Mouse (Mus musculus): Measurements from ENCODE around the gene Zfp296. TPM values are rescaled to one million over a fixed set of nuclear protein-coding genes. Genes with fewer than 3 reads are reported as not detected.

Gene Zfp296
- polyA plus RNA-seq, 1 experiment from 2014 or later, result 0.60 TPM

DNA sequence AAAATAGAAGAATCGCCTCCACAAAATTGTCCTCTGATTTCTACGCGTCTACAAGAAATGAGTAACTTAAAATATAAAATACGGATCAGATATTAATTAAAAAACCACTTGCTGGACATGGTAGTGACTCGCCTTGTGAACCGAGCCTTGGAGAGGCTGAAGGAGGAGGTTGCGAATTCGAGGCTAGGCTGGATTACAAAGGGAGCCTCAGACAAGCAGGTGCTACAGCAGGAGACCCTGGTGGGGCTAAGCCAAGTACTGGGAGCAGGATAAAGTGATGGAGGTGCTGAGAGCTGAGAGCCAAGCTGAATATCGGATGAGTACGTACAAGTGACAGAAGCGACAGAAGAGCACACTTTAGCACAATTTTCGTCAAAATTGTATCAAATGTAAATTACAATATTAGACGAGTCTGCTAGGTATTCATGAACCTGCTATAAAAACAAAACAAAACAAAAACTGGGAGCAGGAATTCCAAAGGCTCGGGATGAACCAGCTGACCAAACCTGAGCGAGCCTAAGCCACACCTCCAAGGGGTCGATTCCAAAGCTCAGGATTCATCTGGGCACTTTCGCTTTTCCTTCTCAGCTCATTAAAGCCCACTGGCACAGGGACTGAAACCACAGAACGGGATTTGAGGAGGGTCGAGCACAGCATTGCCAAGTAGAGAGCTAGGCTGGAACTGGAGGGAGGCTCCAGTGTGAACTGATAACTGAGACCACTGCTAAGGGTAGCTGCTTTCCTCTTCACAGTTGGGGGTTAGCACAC is 14.3 kb upstream of the Zfp296 start, which contains the start of gene Ppp1r37:
Ppp1r37 (minus strand) TSS at position 434 of the 768 bp plus-strand sequence.
- H3K9me3 ChIP-seq (replicated peaks), result no peaks in the 10 kb centered on the region
- peak within 1 kb of the TSS; percentile 96 for H3K9ac ChIP-seq
- peak within 1 kb of the TSS; percentile 90 for H3K4me2 ChIP-seq
- peak within 1 kb of the TSS; percentile 94 for H3K27ac ChIP-seq (replicated peaks)
- peaks cover 76% of the 10 kb centered on the region for H3K4me1 ChIP-seq (replicated peaks)
- WGBS (ENCODE audit: insufficient replicate concordance), result 6% methylated on average over 19 of the region's 19 CpGs
- peaks cover 41% of the 10 kb centered on the region for H3K36me3 ChIP-seq (replicated peaks)
- ATAC-seq (ENCODE audit: insufficient read depth), result no peak
- peak within 1 kb of the TSS; percentile 94 for H3K4me3 ChIP-seq (replicated peaks)
- no peaks in the 10 kb centered on the region for H3K27me3 ChIP-seq

DNA sequence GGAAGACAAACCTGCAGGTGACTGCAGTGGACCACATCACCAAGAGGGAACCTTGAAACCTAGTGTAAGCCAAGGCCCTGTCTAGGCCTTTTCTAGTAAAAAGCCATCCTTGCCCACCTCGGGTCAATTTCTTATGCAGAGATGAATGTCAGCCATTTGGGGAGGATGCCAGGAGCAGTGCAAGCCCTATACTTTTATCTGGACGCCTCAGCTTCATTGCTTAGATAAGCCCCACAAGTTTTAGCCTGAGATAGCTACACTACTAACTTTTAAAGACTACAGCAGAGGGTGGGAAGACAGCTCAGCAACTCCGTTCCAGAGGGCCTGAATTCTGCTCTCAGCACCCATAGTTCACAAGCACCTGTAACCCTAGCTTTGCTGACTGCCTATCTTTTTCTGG is 13.2 kb upstream of the Zfp296 start:
- no peaks in the 10 kb centered on the region for H3K9me3 ChIP-seq (replicated peaks)
- peak overlapping the region; percentile 96 for H3K9ac ChIP-seq
- peak overlapping the region; percentile 90 for H3K4me2 ChIP-seq
- no peaks in the 10 kb centered on the region for H3K27me3 ChIP-seq
- peaks cover 41% of the 10 kb centered on the region for H3K36me3 ChIP-seq (replicated peaks)
- ATAC-seq (ENCODE audit: insufficient read depth), result peak; percentile 78
- WGBS (ENCODE audit: insufficient replicate concordance), result 20% methylated on average over 3 of the region's 3 CpGs
- H3K4me1 ChIP-seq (replicated peaks), result peaks cover 74% of the 10 kb centered on the region
- peak overlapping the region; percentile 94 for H3K27ac ChIP-seq (replicated peaks)
- peak overlapping the region; percentile 94 for H3K4me3 ChIP-seq (replicated peaks)

DNA sequence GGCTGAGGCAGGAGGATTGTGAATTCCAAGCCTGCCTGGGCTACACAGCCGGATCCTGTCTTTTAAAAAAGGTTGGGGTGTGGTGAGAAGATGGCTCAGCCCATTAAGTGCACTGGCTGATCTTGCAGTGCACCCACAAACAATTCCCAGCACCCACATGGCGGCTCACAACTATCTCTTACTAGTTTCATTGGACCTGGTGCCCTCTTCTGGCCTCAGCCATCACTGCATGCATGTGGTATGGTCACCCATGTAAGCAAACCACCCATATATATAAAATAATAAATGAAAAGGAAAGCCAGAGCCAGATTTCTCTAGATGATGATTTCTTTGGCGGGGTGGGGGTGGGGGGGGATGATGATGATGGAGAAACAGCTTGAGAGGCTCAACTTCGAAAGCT is 12.6 kb upstream of the Zfp296 start:
- Histone ChIP-seq H3K4me1 (replicated peaks) (peaks cover 68% of the 10 kb centered on the region), H3K27me3 (no peaks in the 10 kb centered on the region), H3K9me3 (replicated peaks) (no peaks in the 10 kb centered on the region), H3K36me3 (replicated peaks) (peaks cover 47% of the 10 kb centered on the region), H3K4me3 (replicated peaks) (peak overlapping the region; percentile 94), H3K4me2 (peak overlapping the region; percentile 90), H3K9ac (peak overlapping the region; percentile 9; the same call in 1 of the 2 replicates), H3K27ac (replicated peaks) (peak overlapping the region; percentile 94)
- no peak for ATAC-seq (ENCODE audit: insufficient read depth)
- 81% methylated on average over 4 of the region's 4 CpGs for WGBS (ENCODE audit: insufficient replicate concordance)

DNA sequence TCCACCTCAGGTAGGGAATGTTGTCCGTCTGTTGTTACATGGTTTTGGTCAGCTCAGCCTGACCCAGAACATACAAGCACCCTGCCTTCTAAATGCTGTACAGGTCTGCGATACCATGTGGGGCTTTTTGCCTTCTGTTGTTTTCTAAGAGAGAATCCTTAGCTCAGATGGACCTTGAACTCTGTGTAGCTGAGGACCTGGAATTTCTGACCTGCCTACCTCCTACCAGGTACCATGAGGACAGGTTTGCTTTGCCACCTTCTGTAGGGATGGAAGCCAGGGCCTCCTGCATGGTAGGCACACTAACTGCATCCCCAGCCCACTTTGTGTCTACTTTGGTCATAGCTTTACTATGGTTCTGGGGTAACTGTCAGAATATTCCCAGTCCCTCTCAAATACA is 11.3 kb upstream of the Zfp296 start:
- Histone ChIP-seq H3K4me2 (no peak overlapping the region), H3K36me3 (replicated peaks) (peaks cover 57% of the 10 kb centered on the region), H3K27ac (replicated peaks) (peak overlapping the region; percentile 94), H3K27me3 (no peaks in the 10 kb centered on the region), H3K4me3 (replicated peaks) (no peak overlapping the region), H3K4me1 (replicated peaks) (peaks cover 63% of the 10 kb centered on the region), H3K9ac (no peak overlapping the region), H3K9me3 (replicated peaks) (no peaks in the 10 kb centered on the region)
- no peak for ATAC-seq (ENCODE audit: insufficient read depth)
- 85% methylated on average over 2 of the region's 2 CpGs for WGBS (ENCODE audit: insufficient replicate concordance)

DNA sequence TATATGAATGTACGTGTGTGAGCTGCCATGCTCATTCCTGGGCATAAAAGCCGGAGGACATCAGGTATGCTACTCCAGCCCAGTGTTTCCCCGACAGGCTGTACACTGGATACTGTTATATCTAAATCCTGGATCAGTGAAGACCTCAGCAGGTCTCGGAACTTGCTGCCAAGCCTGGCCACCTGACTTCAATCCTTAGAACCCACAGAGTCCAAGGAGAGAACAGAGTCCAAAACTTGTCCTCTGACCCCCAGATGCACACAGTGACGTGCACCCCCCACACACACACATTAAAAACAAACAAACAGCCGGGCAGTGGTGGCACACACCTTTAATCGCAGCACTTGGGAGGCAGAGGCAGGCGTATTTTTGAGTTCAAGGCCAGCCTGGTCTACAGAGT is 9.7 kb upstream of the Zfp296 start:
- H3K4me3 ChIP-seq (replicated peaks), result no peak overlapping the region
- no peaks in the 10 kb centered on the region for H3K9me3 ChIP-seq (replicated peaks)
- no peak overlapping the region; the same call in 1 of the 2 replicates for H3K27ac ChIP-seq (replicated peaks)
- peaks cover 75% of the 10 kb centered on the region for H3K4me1 ChIP-seq (replicated peaks)
- no peak for ATAC-seq (ENCODE audit: insufficient read depth)
- no peak overlapping the region for H3K4me2 ChIP-seq
- no peak overlapping the region for H3K9ac ChIP-seq
- peaks cover 64% of the 10 kb centered on the region for H3K36me3 ChIP-seq (replicated peaks)
- 88% methylated on average over 8 of the region's 8 CpGs for WGBS (ENCODE audit: insufficient replicate concordance)
- H3K27me3 ChIP-seq, result no peaks in the 10 kb centered on the region

DNA sequence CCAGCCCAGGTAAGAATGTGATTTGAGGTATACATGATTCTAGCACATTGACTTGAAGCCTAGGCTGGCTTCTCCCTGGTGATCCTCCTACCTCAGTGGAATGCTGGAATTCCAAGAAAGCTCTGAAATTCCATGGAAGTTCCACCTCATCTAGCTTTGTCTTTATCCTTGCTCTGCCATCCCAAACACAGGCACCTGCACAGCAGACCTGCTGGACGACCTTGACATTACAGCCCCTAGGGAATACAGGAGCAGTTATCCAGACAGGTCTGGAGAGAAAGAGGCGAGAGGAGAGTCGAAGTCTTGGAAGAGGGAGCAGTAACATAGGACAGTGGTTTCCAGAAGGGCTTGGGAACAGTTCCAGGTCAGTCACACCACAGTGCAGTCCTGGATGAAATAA is 7.4 kb upstream of the Zfp296 start:
- Histone ChIP-seq H3K4me2 (no peak overlapping the region), H3K36me3 (replicated peaks) (peaks cover 58% of the 10 kb centered on the region), H3K27me3 (no peaks in the 10 kb centered on the region), H3K9me3 (replicated peaks) (no peaks in the 10 kb centered on the region), H3K27ac (replicated peaks) (no peak overlapping the region), H3K4me3 (replicated peaks) (no peak overlapping the region), H3K4me1 (replicated peaks) (peaks cover 70% of the 10 kb centered on the region), H3K9ac (no peak overlapping the region)
- ATAC-seq (ENCODE audit: insufficient read depth), result no peak
- WGBS (ENCODE audit: insufficient replicate concordance), result 71% methylated on average over 3 of the region's 3 CpGs

DNA sequence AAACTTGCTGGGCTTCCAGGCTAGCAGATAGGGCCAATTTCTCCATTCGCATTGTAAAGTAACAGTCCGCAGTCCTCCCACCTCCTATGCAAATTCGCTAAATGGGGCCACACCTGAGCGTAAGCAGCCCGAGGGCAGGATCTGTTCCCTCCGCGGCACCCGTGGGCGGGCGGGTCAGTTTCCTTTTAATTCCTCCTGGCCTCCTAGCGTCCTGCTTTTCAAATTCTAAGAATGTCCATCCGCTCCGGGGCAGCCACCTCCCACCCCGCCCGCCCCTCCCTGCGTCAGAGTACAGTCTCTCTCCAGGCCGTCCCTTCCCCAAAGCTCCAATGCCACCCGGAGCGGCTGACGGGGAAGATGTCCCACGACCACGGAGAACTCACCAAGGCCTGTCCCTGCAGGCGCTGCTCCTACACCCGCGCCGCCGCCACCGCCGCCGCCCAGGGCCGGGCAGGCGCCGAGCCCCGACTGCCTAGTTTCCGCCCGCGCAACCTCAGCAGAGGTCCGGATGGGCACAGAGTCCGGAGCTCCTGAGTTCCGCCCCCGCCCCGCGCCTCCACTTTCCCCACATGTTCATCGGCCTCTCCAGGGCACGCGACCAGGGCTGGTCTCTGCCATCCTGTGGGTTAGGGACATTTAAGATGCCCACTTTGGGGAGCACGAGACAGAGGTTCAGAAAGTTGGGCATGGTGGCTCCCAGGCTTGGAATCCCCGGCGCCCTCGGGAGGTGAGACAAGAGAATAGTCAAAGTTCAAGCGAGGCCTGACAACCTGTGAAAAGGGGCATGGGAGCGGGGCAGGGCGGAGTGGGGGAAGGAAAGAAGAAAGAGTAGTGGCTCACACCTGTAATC is 3.9 kb upstream of the Zfp296 start:
- peak overlapping the region; percentile 95 for H3K4me2 ChIP-seq
- peaks cover 19% of the 10 kb centered on the region for H3K27me3 ChIP-seq
- peak overlapping the region; percentile 72 for H3K4me3 ChIP-seq (replicated peaks)
- ATAC-seq (ENCODE audit: insufficient read depth), result peak; percentile 88
- peak overlapping the region; percentile 81 for H3K9ac ChIP-seq
- peaks cover 82% of the 10 kb centered on the region for H3K4me1 ChIP-seq (replicated peaks)
- WGBS (ENCODE audit: insufficient replicate concordance), result under 1% methylated on average over 53 of the region's 53 CpGs
- peak overlapping the region; percentile 95 for H3K27ac ChIP-seq (replicated peaks)
- H3K9me3 ChIP-seq (replicated peaks), result no peaks in the 10 kb centered on the region
- H3K36me3 ChIP-seq (replicated peaks), result peaks cover 33% of the 10 kb centered on the region

DNA sequence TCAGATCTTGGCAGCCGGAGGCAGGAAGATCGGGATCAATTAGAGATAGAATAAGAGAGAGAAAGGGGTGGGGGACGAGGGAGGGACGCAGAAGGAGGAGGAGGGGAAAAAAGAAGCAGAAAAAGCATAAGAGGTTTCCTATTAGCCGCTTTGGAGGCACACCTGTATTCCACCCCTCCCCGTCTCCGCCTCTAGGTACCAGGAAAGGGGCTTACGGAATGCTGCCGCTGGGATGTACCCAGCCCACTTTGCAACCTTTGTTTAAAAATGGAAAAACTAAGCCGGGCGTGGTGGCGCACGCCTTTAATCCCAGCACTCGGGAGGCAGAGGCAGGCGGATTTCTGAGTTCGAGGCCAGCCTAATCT is 3.3 kb upstream of the Zfp296 start:
- H3K4me2 ChIP-seq, result peak overlapping the region; percentile 95
- peak overlapping the region; percentile 95 for H3K27ac ChIP-seq (replicated peaks)
- peaks cover 27% of the 10 kb centered on the region for H3K36me3 ChIP-seq (replicated peaks)
- peak overlapping the region; percentile 81 for H3K9ac ChIP-seq
- peaks cover 23% of the 10 kb centered on the region for H3K27me3 ChIP-seq
- H3K9me3 ChIP-seq (replicated peaks), result no peaks in the 10 kb centered on the region
- peak overlapping the region; percentile 72 for H3K4me3 ChIP-seq (replicated peaks)
- no peak for ATAC-seq (ENCODE audit: insufficient read depth)
- WGBS (ENCODE audit: insufficient replicate concordance), result 26% methylated on average over 16 of the region's 16 CpGs
- peaks cover 82% of the 10 kb centered on the region for H3K4me1 ChIP-seq (replicated peaks)

DNA sequence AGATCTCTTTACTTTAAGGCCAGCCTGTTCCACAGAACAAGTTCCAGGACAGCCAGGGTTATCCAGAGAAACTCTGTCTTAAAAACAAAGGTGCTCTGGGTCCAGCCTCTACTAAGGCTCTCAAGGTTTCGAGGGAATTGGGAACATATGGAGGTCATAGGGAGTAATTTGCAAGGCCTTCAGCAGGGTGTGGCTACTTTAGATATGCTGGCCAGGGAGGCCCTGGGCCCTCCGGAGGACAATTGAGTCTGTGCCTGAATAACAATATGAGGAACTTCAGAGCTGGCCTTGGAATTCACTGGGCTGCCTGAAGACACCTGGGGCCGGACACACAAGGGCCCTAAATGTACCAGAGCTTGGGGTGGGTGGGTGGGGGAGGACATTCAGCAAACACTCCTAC is 1.5 kb upstream of the Zfp296 start:
- Histone ChIP-seq H3K9me3 (replicated peaks) (no peaks in the 10 kb centered on the region), H3K27me3 (peaks cover 23% of the 10 kb centered on the region), H3K36me3 (replicated peaks) (peaks cover 9% of the 10 kb centered on the region), H3K27ac (replicated peaks) (peak overlapping the region; percentile 42), H3K9ac (no peak overlapping the region), H3K4me2 (peak overlapping the region; percentile 33; the same call in 1 of the 2 replicates), H3K4me1 (replicated peaks) (peaks cover 76% of the 10 kb centered on the region), H3K4me3 (replicated peaks) (no peak overlapping the region)
- ATAC-seq (ENCODE audit: insufficient read depth), result no peak
- WGBS (ENCODE audit: insufficient replicate concordance), result 43% methylated on average over 3 of the region's 3 CpGs

DNA sequence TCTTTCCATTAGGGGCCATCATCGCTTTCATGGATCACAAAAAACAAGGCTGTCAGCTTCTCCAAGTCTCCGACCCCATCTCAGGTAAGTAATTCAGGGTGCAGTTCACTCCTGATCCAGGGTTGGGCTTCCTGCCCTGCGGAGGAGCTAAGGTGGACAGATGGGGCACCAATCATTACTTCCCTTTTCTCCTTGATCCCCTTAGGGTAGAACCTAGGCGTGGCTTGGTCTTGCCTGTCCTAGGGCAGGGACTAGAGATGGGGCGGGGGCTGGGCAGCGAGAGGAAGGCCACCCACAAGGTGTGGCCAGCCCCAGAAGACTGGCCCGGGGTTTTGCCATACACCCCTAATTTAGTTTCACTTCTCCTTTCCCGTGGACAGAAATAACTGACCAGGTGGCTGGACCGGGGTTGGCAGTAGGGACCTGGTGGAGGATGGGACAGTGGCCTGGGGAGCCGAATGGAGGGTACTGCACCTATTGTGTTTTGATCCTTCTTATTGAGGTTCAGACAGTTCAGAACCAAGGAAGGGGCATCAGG is 859 bp downstream of the Zfp296 start:
- Histone ChIP-seq H3K4me1 (replicated peaks) (peaks cover 56% of the 10 kb centered on the region), H3K27ac (replicated peaks) (peak overlapping the region; percentile 16; the same call in 1 of the 2 replicates), H3K9me3 (replicated peaks) (no peaks in the 10 kb centered on the region), H3K27me3 (peaks cover 23% of the 10 kb centered on the region), H3K9ac (peak overlapping the region; percentile 42; the same call in 1 of the 2 replicates), H3K4me3 (replicated peaks) (peak overlapping the region; percentile 57), H3K36me3 (replicated peaks) (peaks cover 15% of the 10 kb centered on the region), H3K4me2 (peak overlapping the region; percentile 95)
- peak; percentile 5; the same call in 1 of the 2 replicates for ATAC-seq (ENCODE audit: insufficient read depth)
- WGBS (ENCODE audit: insufficient replicate concordance), result 11% methylated on average over 10 of the region's 10 CpGs

DNA sequence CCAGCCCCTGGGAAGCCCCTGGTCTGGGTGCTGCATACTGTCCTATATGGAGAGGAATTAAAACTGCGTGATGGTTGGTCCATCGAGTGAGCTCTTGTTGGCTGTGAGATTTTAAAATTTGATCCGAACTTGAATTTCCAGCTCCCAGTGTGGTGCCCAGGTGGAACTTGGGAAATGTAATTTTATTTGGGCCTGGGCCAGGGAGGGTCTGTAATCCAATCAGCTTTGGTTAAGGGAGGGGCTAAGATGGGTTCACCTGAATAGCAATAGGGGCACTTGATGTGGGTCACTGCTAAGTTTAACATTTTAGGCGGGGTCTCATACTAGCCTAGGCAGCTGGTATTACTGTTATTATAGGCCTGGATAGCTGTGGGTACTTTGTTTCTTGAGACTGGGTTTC is 1.3 kb downstream of the Zfp296 start:
- Histone ChIP-seq H3K9ac (no peak overlapping the region), H3K9me3 (replicated peaks) (no peaks in the 10 kb centered on the region), H3K36me3 (replicated peaks) (peaks cover 17% of the 10 kb centered on the region), H3K27me3 (peaks cover 23% of the 10 kb centered on the region), H3K4me2 (peak overlapping the region; percentile 95), H3K27ac (replicated peaks) (no peak overlapping the region), H3K4me3 (replicated peaks) (peak overlapping the region; percentile 57; the same call in 1 of the 2 replicates), H3K4me1 (replicated peaks) (peaks cover 54% of the 10 kb centered on the region)
- 53% methylated on average over 4 of the region's 4 CpGs for WGBS (ENCODE audit: insufficient replicate concordance)
- no peak for ATAC-seq (ENCODE audit: insufficient read depth)

Data from liver, embryonic 15.5 days (tissue).